Mouse (Mus musculus) thymus, adult 2 months (tissue): ENCODE data around the gene Zbtb38. TPM values are rescaled to one million over a fixed set of nuclear protein-coding genes. Genes with fewer than 3 reads are reported as not detected.
A peak's percentile ranks its signal among the peaks of the same experiment; 100 is the strongest.

ENCODE experiments used
- DNase-seq: peaks from one replicate; pipeline ENCODE4 v3.0.0; 2021
- H3K27ac ChIP-seq: fragments of 200-500 bp; 2 replicates; pipeline ENCODE4 v1.5.1; 2012; ENCODE audit warnings: low read length, control low read depth; ENCODE audit not compliant: control insufficient read depth, insufficient read depth
- H3K27me3 ChIP-seq: fragments of 200-500 bp; 2 replicates; pipeline ENCODE4 v1.6.1; 2012; ENCODE audit warnings: mild to moderate bottlenecking, low read length, moderate library complexity, mixed read lengths; ENCODE audit not compliant: control insufficient read depth, insufficient read depth
- H3K36me3 ChIP-seq: fragments of 200-500 bp; 2 replicates; pipeline ENCODE4 v1.6.1; 2012; ENCODE audit warnings: mild to moderate bottlenecking, low read length, moderate library complexity; ENCODE audit not compliant: control insufficient read depth, insufficient read depth
- H3K4me1 ChIP-seq: fragments of 200-500 bp; replicated peaks from 2 replicates; pipeline ENCODE4 v1.6.1; 2012; ENCODE audit warnings: low read length; ENCODE audit not compliant: control insufficient read depth, insufficient read depth
- H3K4me3 ChIP-seq: fragments of 200-500 bp; 2 replicates; pipeline ENCODE4 v1.5.1; 2012; ENCODE audit warnings: mild to moderate bottlenecking, low read length, control low read depth, moderate library complexity; ENCODE audit not compliant: control insufficient read depth, insufficient read depth
- CTCF ChIP-seq: fragments of 200-500 bp; IDR thresholded peaks from 2 replicates; pipeline ENCODE4 v1.5.1; 2012; ENCODE audit warnings: mild to moderate bottlenecking, control low read depth, low read length, moderate library complexity, borderline replicate concordance; ENCODE audit not compliant: control insufficient read depth, poor library complexity, insufficient read depth; ENCODE audit errors: extremely low read depth
- POLR2A ChIP-seq: fragments of 200-500 bp; IDR thresholded peaks from 2 replicates; pipeline ENCODE4 v1.6.1; 2012; ENCODE audit warnings: mild to moderate bottlenecking, low read length, control low read depth, moderate library complexity; ENCODE audit not compliant: control insufficient read depth, poor library complexity, insufficient read depth; ENCODE audit errors: extremely low read depth
- WGBS: fragments of 180-500 bp; shearing (Covaris S2); methylation state at CpG from one replicate; pipeline ENCODE4 v1.1.7; 2018; 5-methylcytosine and 5-hydroxymethylcytosine counted together
- polyA plus RNA-seq: library from polyadenylated mRNA; depleted of rRNA; stranded (reverse); fragments of >200 nt; gene quantifications from 2 replicates; pipeline ENCODE4 v1.2.3, GENCODE M21; 2012

The Zbtb38 gene
- polyA plus RNA-seq, 1 experiment: 7.2 TPM

- Histone ChIP-seq H3K27me3 (no peaks in the 10 kb centered on the region), H3K36me3 (no peaks in the 10 kb centered on the region), H3K4me3 (no peak overlapping the region), H3K27ac (no peak overlapping the region), H3K4me1 (peaks cover 21% of the 10 kb centered on the region)
- TF ChIP-seq POLR2A (no peak), CTCF (no peak)
- WGBS: 85% methylated on average over 4 of the region's 4 CpGs
- DNase-seq: peak; percentile 9
Observed at GRCm38 (mm10) chr9:96790389-96791007, 37.9 kb upstream of the Zbtb38 start.

- Histone ChIP-seq H3K27me3 (no peaks in the 10 kb centered on the region), H3K36me3 (no peaks in the 10 kb centered on the region), H3K4me1 (peaks cover 23% of the 10 kb centered on the region), H3K4me3 (no peak overlapping the region), H3K27ac (no peak overlapping the region)
- DNase-seq: no peak
- 94% methylated on average over 3 of the region's 3 CpGs for WGBS
- TF ChIP-seq POLR2A (no peak), CTCF (no peak)
Observed at GRCm38 (mm10) chr9:96789906-96790305, 37.3 kb upstream of the Zbtb38 start.

GRCm38 (mm10) chr9:96787797-96788196 lies 35.2 kb upstream of the Zbtb38 start:
- Histone ChIP-seq H3K27ac (no peak overlapping the region), H3K27me3 (no peaks in the 10 kb centered on the region), H3K4me3 (no peak overlapping the region), H3K4me1 (peaks cover 40% of the 10 kb centered on the region), H3K36me3 (no peaks in the 10 kb centered on the region)
- DNase-seq: peak; percentile 16
- TF ChIP-seq POLR2A (no peak), CTCF (no peak)
- WGBS: 7% methylated on average over 10 of the region's 10 CpGs

GRCm38 (mm10) chr9:96785871-96786342 lies 33.3 kb upstream of the Zbtb38 start:
- no peak for DNase-seq
- Histone ChIP-seq H3K4me3 (no peak overlapping the region), H3K36me3 (no peaks in the 10 kb centered on the region), H3K4me1 (peaks cover 49% of the 10 kb centered on the region), H3K27me3 (no peaks in the 10 kb centered on the region), H3K27ac (no peak overlapping the region)
- TF ChIP-seq POLR2A (no peak), CTCF (no peak)
- 21% methylated on average over 9 of the region's 9 CpGs for WGBS

- 8% methylated on average over 3 of the region's 3 CpGs for WGBS
- Histone ChIP-seq H3K27ac (no peak overlapping the region), H3K4me1 (peaks cover 49% of the 10 kb centered on the region), H3K36me3 (no peaks in the 10 kb centered on the region), H3K27me3 (no peaks in the 10 kb centered on the region), H3K4me3 (no peak overlapping the region)
- peak; percentile 42 for DNase-seq
- no peak for TF ChIP-seq POLR2A
- TF ChIP-seq CTCF: no peak
Observed at GRCm38 (mm10) chr9:96785187-96785586, 32.6 kb upstream of the Zbtb38 start.

GRCm38 (mm10) chr9:96783667-96784066 lies 31.0 kb upstream of the Zbtb38 start:
- peak; percentile 16 for DNase-seq
- 35% methylated on average over 9 of the region's 9 CpGs for WGBS
- Histone ChIP-seq H3K36me3 (no peaks in the 10 kb centered on the region), H3K4me3 (no peak overlapping the region), H3K27ac (no peak overlapping the region; the same call in 1 of the 2 replicates), H3K4me1 (peaks cover 49% of the 10 kb centered on the region), H3K27me3 (no peaks in the 10 kb centered on the region)
- TF ChIP-seq CTCF: no peak
- TF ChIP-seq POLR2A: no peak
